Mouse (Mus musculus): ENCODE measurements around the gene Abcc12. TPM values are rescaled to one million over a fixed set of nuclear protein-coding genes. Genes with fewer than 3 reads are reported as not detected.

Abcc12 gene
- polyA plus RNA-seq, 1 experiment, result not detected

DNA sequence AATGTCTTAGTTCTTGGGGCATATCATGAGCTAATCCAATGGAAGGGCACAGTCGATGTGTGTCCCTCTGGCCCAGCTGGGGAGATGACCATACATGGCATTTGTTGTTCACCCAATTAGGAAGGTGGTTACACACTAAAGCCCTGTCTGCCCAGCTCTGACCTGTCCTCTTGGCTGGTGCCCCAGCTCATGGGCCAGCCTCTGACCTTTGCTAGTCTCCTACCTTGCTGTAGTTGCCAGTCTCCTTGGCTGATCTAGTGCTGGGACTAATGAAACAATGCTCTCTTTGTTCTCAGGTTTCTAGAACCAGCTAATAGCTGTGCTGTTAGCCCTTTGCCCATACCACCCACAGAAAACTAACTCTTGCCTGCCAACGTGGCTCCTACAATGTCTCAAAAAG lies 22.7 kb upstream of the Abcc12 start:
- Histone ChIP-seq H3K4me3 (ENCODE audit: insufficient read depth, low read length) (no peak overlapping the region), H3K27ac (ENCODE audit: insufficient read depth, low read length) (no peak overlapping the region), H3K4me1 (ENCODE audit: control insufficient read depth, insufficient read depth, low read length) (no peaks in the 10 kb centered on the region)
- no peak for TF ChIP-seq CTCF (IDR thresholded peaks at IDR 0.05; ENCODE audit: borderline replicate concordance, insufficient read depth, low read length)
- no peak for TF ChIP-seq POLR2A (IDR thresholded peaks at IDR 0.05; ENCODE audit: low read depth, low read length)

DNA sequence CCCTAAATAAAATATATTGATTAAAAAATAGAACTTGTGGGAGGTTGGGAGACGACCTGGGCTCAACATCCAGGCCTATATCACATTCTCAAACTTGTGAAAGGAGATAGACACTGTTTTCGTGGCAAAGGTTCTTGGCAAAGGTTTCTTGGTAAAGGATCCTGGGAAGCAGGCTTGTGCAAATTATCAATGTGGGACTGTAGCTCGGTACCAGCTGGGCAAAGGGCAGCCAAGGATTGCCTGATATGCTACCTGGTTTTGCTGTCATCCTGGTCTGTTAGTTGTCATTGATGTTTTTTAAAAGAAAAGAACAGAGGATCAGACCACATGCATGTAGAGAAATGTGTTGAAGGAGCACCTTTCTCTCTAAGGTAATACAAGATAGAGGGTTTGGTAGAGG lies 19.8 kb upstream of the Abcc12 start:
- Histone ChIP-seq H3K4me3 (ENCODE audit: insufficient read depth, low read length) (no peak overlapping the region), H3K4me1 (ENCODE audit: control insufficient read depth, insufficient read depth, low read length) (no peaks in the 10 kb centered on the region), H3K27ac (ENCODE audit: insufficient read depth, low read length) (no peak overlapping the region)
- TF ChIP-seq POLR2A (IDR thresholded peaks at IDR 0.05; ENCODE audit: low read depth, low read length) (no peak), CTCF (IDR thresholded peaks at IDR 0.05; ENCODE audit: borderline replicate concordance, insufficient read depth, low read length) (no peak)

DNA sequence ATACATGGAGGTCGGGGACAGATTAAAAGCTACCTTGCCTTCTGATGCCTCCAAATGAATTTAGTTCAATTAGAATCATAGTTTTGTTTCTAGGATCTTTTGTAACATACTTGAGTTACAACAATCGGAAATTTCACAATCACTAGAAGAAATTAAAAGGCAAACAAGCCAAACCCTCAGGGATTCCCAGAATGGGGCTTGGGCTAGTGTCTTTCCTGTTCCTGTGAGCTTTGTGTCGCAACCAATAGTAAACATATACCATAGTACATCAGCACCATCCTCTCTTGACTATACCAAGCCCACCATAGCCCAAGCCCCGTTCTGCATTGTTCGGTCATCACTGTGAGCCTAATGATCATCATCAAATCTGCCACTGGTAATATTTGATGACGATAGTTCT lies 18.8 kb upstream of the Abcc12 start:
- Histone ChIP-seq H3K4me1 (ENCODE audit: control insufficient read depth, insufficient read depth, low read length) (no peaks in the 10 kb centered on the region), H3K27ac (ENCODE audit: insufficient read depth, low read length) (no peak overlapping the region), H3K4me3 (ENCODE audit: insufficient read depth, low read length) (no peak overlapping the region)
- TF ChIP-seq CTCF (IDR thresholded peaks at IDR 0.05; ENCODE audit: borderline replicate concordance, insufficient read depth, low read length), result no peak
- no peak for TF ChIP-seq POLR2A (IDR thresholded peaks at IDR 0.05; ENCODE audit: low read depth, low read length)

- Histone ChIP-seq H3K4me3 (ENCODE audit: insufficient read depth, low read length) (no peak overlapping the region), H3K4me1 (ENCODE audit: control insufficient read depth, insufficient read depth, low read length) (no peaks in the 10 kb centered on the region), H3K27ac (ENCODE audit: insufficient read depth, low read length) (no peak overlapping the region)
- TF ChIP-seq CTCF (IDR thresholded peaks at IDR 0.05; ENCODE audit: borderline replicate concordance, insufficient read depth, low read length) (no peak), POLR2A (IDR thresholded peaks at IDR 0.05; ENCODE audit: low read depth, low read length) (no peak)
Measured at GRCm38 (mm10) chr8:86597681-86598080, 17.2 kb upstream of the Abcc12 start.

DNA sequence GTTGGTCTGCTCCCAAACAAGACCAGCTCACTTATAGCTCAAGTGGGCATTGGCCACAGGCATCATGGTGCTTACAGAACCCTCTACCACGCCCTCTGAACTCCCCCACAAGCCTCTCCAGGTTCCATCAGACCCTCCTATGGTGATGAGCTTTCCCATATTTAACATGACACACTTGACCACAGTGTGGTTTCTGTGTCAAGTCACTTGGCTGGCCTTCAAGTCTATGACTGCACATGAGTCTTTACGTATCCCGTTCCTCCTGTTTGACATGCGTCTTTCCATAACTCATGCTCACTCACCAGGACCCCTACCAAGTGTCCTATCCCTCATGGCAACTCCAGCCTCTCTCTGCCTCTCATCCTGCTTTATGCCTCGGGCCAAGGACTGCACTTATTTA lies 15.2 kb upstream of the Abcc12 start:
- H3K27ac ChIP-seq (ENCODE audit: insufficient read depth, low read length), result no peak overlapping the region
- TF ChIP-seq CTCF (IDR thresholded peaks at IDR 0.05; ENCODE audit: borderline replicate concordance, insufficient read depth, low read length) (no peak), POLR2A (IDR thresholded peaks at IDR 0.05; ENCODE audit: low read depth, low read length) (no peak)
- no peaks in the 10 kb centered on the region for H3K4me1 ChIP-seq (ENCODE audit: control insufficient read depth, insufficient read depth, low read length)
- H3K4me3 ChIP-seq (ENCODE audit: insufficient read depth, low read length), result no peak overlapping the region

DNA sequence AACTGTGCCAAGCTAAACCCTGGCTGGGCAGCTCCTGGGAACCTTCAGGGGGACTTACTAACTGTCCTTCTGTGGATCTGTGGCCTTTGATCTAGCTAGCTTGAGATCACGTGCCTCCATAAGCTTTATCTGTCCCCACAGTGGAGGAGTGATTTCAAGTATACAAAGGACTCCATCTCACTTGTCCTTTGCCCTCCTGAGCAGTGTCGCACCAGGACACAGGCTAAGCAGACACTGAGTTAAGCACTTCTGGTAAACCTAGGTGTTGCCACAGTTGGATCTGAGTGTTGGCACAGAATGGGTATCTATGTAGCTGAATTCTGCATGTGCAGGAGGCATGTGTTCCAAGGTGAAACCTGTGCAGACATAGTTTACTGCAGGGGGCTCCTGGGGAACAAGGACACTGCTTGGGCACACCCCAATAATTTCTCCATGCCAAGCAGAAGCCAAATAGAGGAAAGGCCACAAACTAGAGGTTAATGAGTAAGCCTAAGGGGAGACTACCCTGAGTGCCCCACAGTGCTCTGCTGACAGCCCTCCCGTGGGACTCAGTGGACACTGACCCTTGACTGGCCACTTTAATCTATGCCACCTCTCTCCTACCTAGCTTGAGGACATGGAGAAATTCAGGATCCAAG lies 13.8 kb upstream of the Abcc12 start:
- no peak overlapping the region for H3K27ac ChIP-seq (ENCODE audit: insufficient read depth, low read length)
- no peaks in the 10 kb centered on the region for H3K4me1 ChIP-seq (ENCODE audit: control insufficient read depth, insufficient read depth, low read length)
- no peak overlapping the region for H3K4me3 ChIP-seq (ENCODE audit: insufficient read depth, low read length)
- no peak for TF ChIP-seq POLR2A (IDR thresholded peaks at IDR 0.05; ENCODE audit: low read depth, low read length)
- no peak for TF ChIP-seq CTCF (IDR thresholded peaks at IDR 0.05; ENCODE audit: borderline replicate concordance, insufficient read depth, low read length)

DNA sequence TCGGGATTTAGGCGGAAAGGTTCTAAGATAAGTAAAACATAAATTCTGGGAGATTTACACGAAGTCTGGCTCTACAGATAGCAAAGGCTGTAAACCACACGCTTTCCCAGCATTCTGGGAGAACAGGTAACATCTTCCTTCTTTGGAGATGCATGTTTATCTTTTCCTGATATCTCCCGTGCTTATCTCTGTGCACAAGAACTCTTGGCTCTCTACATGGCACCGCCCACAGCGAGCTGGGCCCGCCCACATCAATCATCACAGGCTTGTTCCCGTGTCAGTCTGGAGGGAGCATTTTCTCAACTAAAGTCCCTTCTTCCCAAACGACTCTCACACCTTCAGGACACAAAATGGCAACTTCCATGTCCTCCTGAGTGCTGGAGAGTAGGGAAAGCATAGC lies 12.6 kb upstream of the Abcc12 start:
- TF ChIP-seq CTCF (IDR thresholded peaks at IDR 0.05; ENCODE audit: borderline replicate concordance, insufficient read depth, low read length) (no peak), POLR2A (IDR thresholded peaks at IDR 0.05; ENCODE audit: low read depth, low read length) (no peak)
- Histone ChIP-seq H3K27ac (ENCODE audit: insufficient read depth, low read length) (no peak overlapping the region), H3K4me1 (ENCODE audit: control insufficient read depth, insufficient read depth, low read length) (no peaks in the 10 kb centered on the region), H3K4me3 (ENCODE audit: insufficient read depth, low read length) (no peak overlapping the region)

DNA sequence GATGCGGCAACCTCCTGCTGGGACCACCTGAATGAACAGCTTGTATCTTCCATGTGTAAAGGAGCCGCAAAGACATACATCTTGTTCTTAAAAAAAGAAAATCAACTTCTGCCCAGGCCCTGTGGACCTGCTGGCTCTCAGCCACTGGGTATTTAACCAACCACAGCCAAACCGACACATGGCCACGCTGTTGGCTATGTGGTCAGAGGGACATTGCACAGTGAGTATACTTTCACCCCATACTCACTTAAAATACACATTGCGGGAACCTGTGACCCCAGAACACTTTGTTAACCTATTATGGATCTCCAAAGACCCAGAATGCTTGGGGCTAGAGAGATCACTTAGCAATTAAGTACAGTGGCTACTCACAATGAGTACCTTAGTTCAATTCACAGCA lies 7.9 kb upstream of the Abcc12 start:
- H3K4me3 ChIP-seq (ENCODE audit: insufficient read depth, low read length), result no peak overlapping the region
- no peak for TF ChIP-seq POLR2A (IDR thresholded peaks at IDR 0.05; ENCODE audit: low read depth, low read length)
- no peak for TF ChIP-seq CTCF (IDR thresholded peaks at IDR 0.05; ENCODE audit: borderline replicate concordance, insufficient read depth, low read length)
- no peak overlapping the region for H3K27ac ChIP-seq (ENCODE audit: insufficient read depth, low read length)
- no peaks in the 10 kb centered on the region for H3K4me1 ChIP-seq (ENCODE audit: control insufficient read depth, insufficient read depth, low read length)

DNA sequence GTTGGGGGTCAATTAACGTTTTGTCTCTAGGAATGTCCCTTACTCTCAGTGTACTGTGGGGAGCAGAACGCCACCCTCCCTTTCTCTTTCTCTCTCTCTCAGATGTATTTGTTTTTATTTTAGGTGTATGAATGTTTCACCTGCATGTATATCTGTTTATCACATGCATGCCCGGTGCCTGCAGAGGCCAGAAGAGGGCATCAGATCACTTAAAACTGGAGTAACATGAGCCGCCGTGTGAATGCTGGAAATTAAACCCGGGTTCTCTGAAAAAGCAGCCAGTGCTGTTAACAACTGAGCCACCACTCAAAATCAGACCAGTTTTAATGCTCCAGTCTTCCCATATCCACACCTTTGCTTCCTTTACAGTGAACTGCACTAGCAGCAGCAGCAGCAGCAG lies 6.2 kb upstream of the Abcc12 start:
- Histone ChIP-seq H3K4me1 (ENCODE audit: control insufficient read depth, insufficient read depth, low read length) (no peaks in the 10 kb centered on the region), H3K27ac (ENCODE audit: insufficient read depth, low read length) (no peak overlapping the region), H3K4me3 (ENCODE audit: insufficient read depth, low read length) (no peak overlapping the region)
- no peak for TF ChIP-seq POLR2A (IDR thresholded peaks at IDR 0.05; ENCODE audit: low read depth, low read length)
- TF ChIP-seq CTCF (IDR thresholded peaks at IDR 0.05; ENCODE audit: borderline replicate concordance, insufficient read depth, low read length), result no peak

DNA sequence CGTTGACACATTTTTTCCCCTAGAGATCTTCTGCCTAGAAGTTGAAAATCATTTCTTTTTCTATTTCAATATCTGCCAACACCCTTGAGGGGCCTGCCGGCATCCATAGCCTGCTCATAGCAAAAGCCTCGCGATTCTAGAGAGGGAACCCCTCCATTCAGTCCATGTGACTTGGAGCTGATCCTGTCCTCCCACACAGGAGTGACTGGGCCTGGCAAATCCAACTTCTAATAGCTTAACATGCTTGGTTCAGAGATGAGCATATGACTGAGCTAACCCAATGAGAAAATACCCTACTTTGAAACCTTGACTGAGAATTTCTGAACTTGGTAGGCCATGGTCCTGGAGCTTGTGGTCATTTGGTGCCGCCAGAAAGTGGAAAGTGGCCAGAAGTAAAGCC lies 5.6 kb upstream of the Abcc12 start:
- no peak for TF ChIP-seq POLR2A (IDR thresholded peaks at IDR 0.05; ENCODE audit: low read depth, low read length)
- TF ChIP-seq CTCF (IDR thresholded peaks at IDR 0.05; ENCODE audit: borderline replicate concordance, insufficient read depth, low read length), result no peak
- H3K4me3 ChIP-seq (ENCODE audit: insufficient read depth, low read length), result no peak overlapping the region
- no peaks in the 10 kb centered on the region for H3K4me1 ChIP-seq (ENCODE audit: control insufficient read depth, insufficient read depth, low read length)
- H3K27ac ChIP-seq (ENCODE audit: insufficient read depth, low read length), result peak overlapping the region; percentile 19; the same call in 1 of the 2 replicates
